Mouse (Mus musculus) erythroblast, adult 5-6 weeks (primary cell): ENCODE results near the gene Tmem231. TPM values are rescaled to one million over a fixed set of nuclear protein-coding genes. Genes with fewer than 3 reads are reported as not detected.
A peak's percentile ranks its signal among the peaks of the same experiment; 100 is the strongest.

Experiments
- ATAC-seq: replicated peaks from 2 replicates; pipeline ENCODE4 v1.8.0; 2016; ENCODE audit warnings: moderate number of reproducible peaks, mild to moderate bottlenecking, moderate TSS enrichment, inconsistent platforms; ENCODE audit not compliant: poor library complexity, low FRiP score, severe bottlenecking
- total RNA-seq, 2 experiments: library from RNA; stranded (forward) in 1 of 2; stranded (reverse) in 1 of 2; fragments of 150-400 nt in 1 of 2; fragments of 200-764, 138-1000 nt in 1 of 2; gene quantifications; 2 replicates each; pipeline versions ENCODE4 v1.2.3 to v1.2.4; 2015 to 2017; ENCODE audit warnings: low replicate concordance in 2 of 2

The Tmem231 gene
- total RNA-seq (2015; ENCODE audit: low replicate concordance) (2.7 TPM in 1 of 2 replicates, not detected in the other), total RNA-seq (2017; ENCODE audit: low replicate concordance) (4.7 and 5.0 TPM in 2 replicates)

DNA sequence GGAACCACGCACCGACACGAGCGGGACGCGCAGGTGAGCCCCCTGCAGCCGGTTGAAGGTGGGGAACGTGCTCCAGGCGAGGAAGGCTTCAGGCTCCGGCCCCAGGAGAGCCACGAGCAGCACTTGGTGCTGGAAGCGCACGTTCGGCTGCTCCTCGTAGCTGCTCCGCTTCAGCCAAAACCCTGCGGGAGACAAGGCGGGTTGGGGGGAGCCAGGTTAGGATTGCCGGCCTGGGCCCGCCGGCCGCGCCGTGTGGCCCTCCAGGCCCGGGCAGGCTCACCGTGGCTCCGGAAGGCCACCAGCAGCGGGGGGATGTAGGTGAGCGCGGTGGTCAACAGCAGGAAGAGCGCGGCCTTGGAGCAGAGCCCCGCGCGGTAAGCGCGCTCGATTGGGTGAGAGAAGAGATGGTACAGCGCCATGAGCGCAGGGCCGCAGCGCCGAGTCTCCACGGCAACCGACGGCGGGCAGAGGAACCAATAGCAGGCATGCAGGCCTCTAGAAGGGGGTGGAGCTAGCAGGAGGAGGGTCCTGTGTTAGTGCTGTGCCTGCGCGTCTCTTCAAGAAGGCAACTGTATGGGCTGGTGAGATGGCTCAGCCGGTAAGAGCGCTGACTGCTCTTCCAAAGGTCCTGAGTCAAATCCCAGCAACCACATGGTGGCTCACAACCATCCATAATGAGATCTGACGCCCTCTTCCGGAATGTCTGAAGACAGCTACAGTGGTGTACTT, at the start of gene Tmem231:
Gene Tmem231 (minus strand): TSS at position 534 of the 729 bp plus-strand sequence.
- peak; percentile 89 for ATAC-seq

GRCm38 (mm10) chr8:111982116-111982515, 48.4 kb upstream of the Tmem231 start:
- ATAC-seq = peak; percentile 55

GRCm38 (mm10) chr8:111978147-111978546, 44.5 kb upstream of the Tmem231 start:
- ATAC-seq = no peak

DNA sequence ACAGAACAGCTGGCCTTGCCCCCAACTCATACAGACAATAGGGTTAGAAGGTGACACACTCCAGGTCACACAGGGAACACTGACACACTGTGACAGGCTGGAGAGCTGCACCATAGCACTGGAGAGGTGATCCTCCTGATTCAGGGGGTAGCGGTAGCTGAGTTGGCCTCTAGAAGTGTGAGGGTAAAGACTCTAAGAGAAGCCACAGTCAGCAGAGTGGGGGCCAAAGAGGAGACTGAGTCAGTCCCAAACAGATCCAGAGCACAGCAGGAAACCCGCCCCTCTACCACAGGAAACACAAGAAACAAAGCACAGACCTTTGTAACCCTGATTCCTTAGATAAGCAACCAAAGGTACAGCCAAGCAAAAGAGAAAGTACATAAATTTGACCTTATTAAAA, 42.6 kb upstream of the Tmem231 start:
- no peak for ATAC-seq

GRCm38 (mm10) chr8:111975706-111976105, 42.0 kb upstream of the Tmem231 start:
- no peak for ATAC-seq

GRCm38 (mm10) chr8:111974138-111974537, 40.5 kb upstream of the Tmem231 start:
- no peak for ATAC-seq

- ATAC-seq = no peak
Observed at GRCm38 (mm10) chr8:111968991-111969390, 35.3 kb upstream of the Tmem231 start.

DNA sequence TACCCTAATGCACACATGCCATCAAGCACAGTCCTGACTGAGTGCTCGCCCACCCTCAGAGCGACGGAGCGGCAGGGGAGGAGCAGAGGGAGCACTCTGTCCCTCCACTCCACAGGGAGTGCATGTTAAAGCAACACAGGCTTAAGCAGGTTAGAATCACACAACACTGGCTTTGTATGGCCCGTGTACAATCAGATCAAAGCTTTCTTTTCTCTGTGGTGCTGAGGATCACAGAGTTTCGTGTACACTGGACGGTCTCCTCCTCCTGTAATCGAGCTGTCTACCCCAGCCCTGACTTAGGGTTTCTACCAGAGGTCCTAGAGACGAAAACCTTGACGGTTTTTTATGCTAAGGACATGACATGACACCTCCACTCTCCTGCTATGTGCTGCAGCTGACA, 34.9 kb upstream of the Tmem231 start:
- no peak for ATAC-seq

GRCm38 (mm10) chr8:111967246-111967870, 33.7 kb upstream of the Tmem231 start:
- ATAC-seq = no peak

- no peak for ATAC-seq
Observed at GRCm38 (mm10) chr8:111964849-111965561, 31.3 kb upstream of the Tmem231 start.

DNA sequence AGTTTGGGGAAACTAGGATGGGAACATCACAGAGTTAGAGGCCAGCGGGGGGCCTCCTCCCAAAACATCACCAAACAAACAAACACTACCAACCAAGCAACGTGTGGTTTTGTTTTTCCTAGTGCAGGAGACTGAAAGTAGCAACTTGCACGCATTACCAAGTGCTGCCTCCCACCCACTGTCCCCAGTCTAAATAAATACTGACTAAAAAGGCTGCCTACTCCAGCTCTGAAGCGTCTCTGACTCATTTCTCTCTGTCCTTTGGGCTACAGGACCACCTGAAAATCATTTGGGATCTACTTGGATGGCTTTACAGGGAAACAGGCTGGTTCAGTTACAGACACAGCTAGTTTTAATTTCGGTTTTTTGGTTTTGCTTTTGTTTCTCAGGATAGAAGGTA, 30.7 kb upstream of the Tmem231 start:
- ATAC-seq = no peak

DNA sequence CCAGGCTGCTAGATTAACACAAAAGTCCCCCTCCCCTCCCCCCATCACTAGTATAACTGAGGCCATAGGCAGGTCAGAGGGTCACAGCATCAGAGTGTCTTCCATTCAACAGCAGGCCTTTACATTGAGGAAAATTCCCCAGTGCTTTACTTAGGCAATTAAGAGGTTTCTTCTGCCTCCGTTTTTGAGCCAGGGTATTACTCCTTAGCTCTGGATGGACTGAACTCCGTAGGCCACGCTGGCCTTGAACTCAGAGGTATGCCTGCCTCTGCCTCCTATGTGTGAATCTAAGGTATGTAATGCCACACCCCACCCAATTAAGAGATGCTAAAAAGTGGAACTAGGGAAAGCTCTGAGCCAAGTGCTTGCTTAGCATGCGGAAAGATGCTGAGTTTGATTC, 29.9 kb upstream of the Tmem231 start:
- no peak for ATAC-seq

DNA sequence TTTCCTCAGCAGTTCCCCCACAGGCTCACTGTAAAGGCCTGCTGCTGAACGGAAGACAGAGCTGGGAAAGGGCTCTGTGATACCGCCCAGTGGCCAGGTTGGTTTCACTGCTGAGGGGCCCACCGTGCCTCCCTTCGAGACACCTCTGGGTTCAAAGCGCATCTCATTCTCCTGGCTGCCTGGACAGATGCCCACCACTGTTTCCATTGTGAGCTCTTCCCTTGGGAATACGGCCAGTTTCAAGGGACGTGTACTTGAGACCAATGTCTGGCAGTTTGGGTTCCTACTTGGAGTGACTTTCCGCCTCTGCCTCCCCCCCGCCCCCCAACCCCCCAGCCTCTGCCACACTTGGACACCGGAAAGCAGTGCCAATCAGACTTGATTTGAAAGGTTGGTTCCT, 29.4 kb upstream of the Tmem231 start:
- ATAC-seq = no peak

GRCm38 (mm10) chr8:111962589-111962988, 28.9 kb upstream of the Tmem231 start:
- no peak for ATAC-seq

DNA sequence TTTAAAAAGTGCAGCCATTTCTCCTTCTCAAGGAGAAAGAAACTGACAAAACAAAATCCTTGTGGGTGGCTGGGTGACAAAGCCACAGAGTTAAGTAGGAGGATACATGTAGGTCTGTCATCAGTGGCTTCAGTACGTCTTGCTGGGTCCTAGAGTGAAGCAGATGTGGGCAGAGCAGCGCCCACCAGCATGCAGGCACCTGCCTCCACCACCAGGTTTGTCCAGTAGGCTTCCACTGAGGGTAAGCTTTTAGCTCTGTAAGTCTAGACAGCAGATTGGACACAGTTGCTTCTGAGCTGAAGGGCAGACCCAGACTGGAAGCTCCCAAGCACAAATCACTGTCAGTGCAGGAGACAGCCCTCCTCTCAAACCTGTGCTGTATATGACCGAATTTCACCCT, 27.6 kb upstream of the Tmem231 start:
- no peak for ATAC-seq

GRCm38 (mm10) chr8:111960591-111961321, 27.1 kb upstream of the Tmem231 start:
- no peak for ATAC-seq

GRCm38 (mm10) chr8:111957231-111957630, 23.6 kb upstream of the Tmem231 start:
- no peak for ATAC-seq

- ATAC-seq = no peak
Observed at GRCm38 (mm10) chr8:111955879-111956278, 22.2 kb upstream of the Tmem231 start.

GRCm38 (mm10) chr8:111954844-111955594, 21.3 kb upstream of the Tmem231 start:
- ATAC-seq = no peak
